Mouse (Mus musculus) MEL (cell line): ENCODE data around the gene Kat6b. TPM values are rescaled to one million over a fixed set of nuclear protein-coding genes. Genes with fewer than 3 reads are reported as not detected.

Experiments
- DNase-seq: peaks from one replicate; pipeline ENCODE4 v3.0.0; 2011; ENCODE audit warnings: low read depth, low spot score
- H3K27ac ChIP-seq: 2 replicates; pipeline ENCODE4 v1.5.1; 2012; ENCODE audit warnings: low read depth, mild to moderate bottlenecking, control low read depth, low read length, moderate library complexity; ENCODE audit not compliant: control insufficient read depth
- H3K27me3 ChIP-seq, 2 experiments: fragments of 150-350 bp in 1 of 2; sonication (generic) in 1 of 2; 2 replicates each; pipeline ENCODE4 v1.6.1; 2012; ENCODE audit warnings: low read length in 2 of 2, mild to moderate bottlenecking in 2 of 2, improper control_type of control experiment in 1 of 2, moderate library complexity in 1 of 2; ENCODE audit not compliant: insufficient read depth in 2 of 2, control insufficient read depth in 1 of 2
- H3K36me3 ChIP-seq, 2 experiments: 2 replicates each; pipeline ENCODE4 v1.6.1; 2012 to 2014; ENCODE audit warnings: low read length in 2 of 2, improper control_type of control experiment in 1 of 2, inconsistent platforms in 1 of 2, mild to moderate bottlenecking in 1 of 2; ENCODE audit not compliant: insufficient read depth in 2 of 2, control insufficient read depth in 1 of 2
- H3K4me1 ChIP-seq, 2 experiments: fragments of 150-350 bp in 1 of 2; sonication (generic) in 1 of 2; 2 replicates each; pipeline ENCODE4 v1.6.1; 2012; ENCODE audit warnings: low read length in 2 of 2, improper control_type of control experiment in 1 of 2, mild to moderate bottlenecking in 1 of 2; ENCODE audit not compliant: insufficient read depth in 2 of 2, control insufficient read depth in 1 of 2
- H3K4me3 ChIP-seq, 2 experiments: fragments of 150-350 bp in 1 of 2; sonication (generic) in 1 of 2; 2 replicates each; pipeline ENCODE4 v1.5.1; 2012; ENCODE audit warnings: low read depth in 2 of 2, low read length in 2 of 2, mild to moderate bottlenecking in 2 of 2, moderate library complexity in 2 of 2, control low read depth in 1 of 2, improper control_type of control experiment in 1 of 2; ENCODE audit not compliant: control insufficient read depth in 1 of 2, insufficient read depth in 1 of 2
- H3K79me2 ChIP-seq: 2 replicates; pipeline ENCODE4 v1.6.1; 2012; ENCODE audit warnings: mild to moderate bottlenecking, low read length, moderate library complexity; ENCODE audit not compliant: control insufficient read depth, poor library complexity, insufficient read depth
- H3K9ac ChIP-seq: 2 replicates; pipeline ENCODE4 v1.6.1; 2012; ENCODE audit warnings: low read depth, mild to moderate bottlenecking, control low read depth, low read length, moderate library complexity; ENCODE audit not compliant: control insufficient read depth, poor library complexity, severe bottlenecking
- H3K9me3 ChIP-seq: fragments of 150-350 bp; sonication (generic); replicated peaks from 2 replicates; pipeline ENCODE4 v1.6.1; 2012; ENCODE audit warnings: mild to moderate bottlenecking, low read length, improper control_type of control experiment, moderate library complexity; ENCODE audit not compliant: insufficient read depth
- BHLHE40 ChIP-seq: IDR thresholded peaks from 2 replicates; pipeline ENCODE4 v1.6.1; 2012; ENCODE audit warnings: low read depth, mild to moderate bottlenecking, inconsistent platforms, low read length, improper control_type of control experiment, borderline replicate concordance
- CHD2 ChIP-seq: IDR thresholded peaks from 2 replicates; pipeline ENCODE4 v1.6.1; 2011; ENCODE audit warnings: low read length, improper control_type of control experiment
- CTCF ChIP-seq, 3 experiments: IDR thresholded peaks in 2 of 3; conservative IDR thresholded peaks in 1 of 3; 2 replicates each; pipeline ENCODE4 v1.5.1; 2011 to 2012; ENCODE audit warnings: low read length in 3 of 3, low read depth in 2 of 3, mild to moderate bottlenecking in 2 of 3, improper control_type of control experiment in 1 of 3, inconsistent platforms in 1 of 3, mixed read lengths in 1 of 3, moderate library complexity in 1 of 3; ENCODE audit not compliant: control insufficient read depth in 1 of 3, insufficient read depth in 1 of 3, poor library complexity in 1 of 3, severe bottlenecking in 1 of 3
- ELF1 ChIP-seq: IDR thresholded peaks from 2 replicates; pipeline ENCODE4 v1.6.1; 2014; ENCODE audit warnings: low read depth, mild to moderate bottlenecking, inconsistent platforms, low read length, improper control_type of control experiment, moderate library complexity
- GATA1 ChIP-seq: IDR thresholded peaks from 2 replicates; pipeline ENCODE4 v1.6.1; 2011; ENCODE audit warnings: low read depth, low read length, improper control_type of control experiment
- HCFC1 ChIP-seq: IDR thresholded peaks from 2 replicates; pipeline ENCODE4 v1.6.1; 2012; ENCODE audit warnings: low read depth, mild to moderate bottlenecking, inconsistent platforms, low read length, improper control_type of control experiment, moderate library complexity
- MAFK ChIP-seq: IDR thresholded peaks from 2 replicates; pipeline ENCODE4 v1.6.1; 2011; ENCODE audit warnings: low read depth, mild to moderate bottlenecking, low read length, improper control_type of control experiment, borderline replicate concordance
- MAZ ChIP-seq: IDR thresholded peaks from 2 replicates; pipeline ENCODE4 v1.6.1; 2012; ENCODE audit warnings: low read depth, mild to moderate bottlenecking, inconsistent platforms, low read length, improper control_type of control experiment
- MEF2A ChIP-seq: IDR thresholded peaks from 2 replicates; pipeline ENCODE4 v1.6.1; 2014; ENCODE audit warnings: low read depth, mild to moderate bottlenecking, inconsistent platforms, low read length, improper control_type of control experiment; ENCODE audit not compliant: poor library complexity, insufficient replicate concordance, severe bottlenecking; ENCODE audit errors: extremely low read depth
- MXI1 ChIP-seq: IDR thresholded peaks from 2 replicates; pipeline ENCODE4 v1.6.1; 2011; ENCODE audit warnings: mild to moderate bottlenecking, low read depth, low read length, improper control_type of control experiment
- MYB ChIP-seq: IDR thresholded peaks from 2 replicates; pipeline ENCODE4 v1.6.1; 2011; ENCODE audit warnings: mild to moderate bottlenecking, low read depth, low read length, improper control_type of control experiment
- MYC ChIP-seq: IDR thresholded peaks from 2 replicates; pipeline ENCODE4 v1.6.1; 2011; ENCODE audit warnings: low read depth, mild to moderate bottlenecking, low read length, improper control_type of control experiment, moderate library complexity
- NELFE ChIP-seq: IDR thresholded peaks from 2 replicates; pipeline ENCODE4 v1.6.1; 2011; ENCODE audit warnings: low read depth, low read length, improper control_type of control experiment
- NRF1 ChIP-seq: IDR thresholded peaks from 2 replicates; pipeline ENCODE4 v1.6.1; 2014; ENCODE audit warnings: low read depth, mild to moderate bottlenecking, inconsistent platforms, low read length, improper control_type of control experiment, moderate library complexity; ENCODE audit not compliant: poor library complexity, insufficient read depth, severe bottlenecking
- RAD21 ChIP-seq: IDR thresholded peaks from 2 replicates; pipeline ENCODE4 v1.6.1; 2011; ENCODE audit warnings: mild to moderate bottlenecking, low read depth, low read length, improper control_type of control experiment
- RCOR1 ChIP-seq: IDR thresholded peaks from 2 replicates; pipeline ENCODE4 v1.6.1; 2012; ENCODE audit warnings: low read depth, mild to moderate bottlenecking, inconsistent platforms, low read length, improper control_type of control experiment
- SIN3A ChIP-seq: IDR thresholded peaks from 2 replicates; pipeline ENCODE4 v1.6.1; 2012; ENCODE audit warnings: low read length, improper control_type of control experiment, inconsistent platforms
- SMC3 ChIP-seq: IDR thresholded peaks from 2 replicates; pipeline ENCODE4 v1.6.1; 2011; ENCODE audit warnings: low read depth, low read length, improper control_type of control experiment
- TAL1 ChIP-seq: IDR thresholded peaks from 2 replicates; pipeline ENCODE4 v1.6.1; 2012; ENCODE audit warnings: mild to moderate bottlenecking, inconsistent platforms, low read length, moderate library complexity, mixed read lengths
- TBP ChIP-seq: IDR thresholded peaks from 2 replicates; pipeline ENCODE4 v1.8.0; 2011; ENCODE audit warnings: low read depth, low read length, improper control_type of control experiment
- TCF12 ChIP-seq: IDR thresholded peaks from 2 replicates; pipeline ENCODE4 v1.6.1; 2014; ENCODE audit warnings: low read depth, mild to moderate bottlenecking, inconsistent platforms, low read length, improper control_type of control experiment, moderate library complexity
- UBTF ChIP-seq: IDR thresholded peaks from 2 replicates; pipeline ENCODE4 v1.6.1; 2012; ENCODE audit warnings: low read depth, mild to moderate bottlenecking, inconsistent platforms, low read length, improper control_type of control experiment, moderate library complexity, borderline replicate concordance; ENCODE audit not compliant: insufficient read depth
- USF2 ChIP-seq, 2 experiments: IDR thresholded peaks; 2 replicates each; pipeline ENCODE4 v1.6.1; 2011 to 2012; ENCODE audit warnings: improper control_type of control experiment in 2 of 2, low read length in 2 of 2, borderline replicate concordance in 1 of 2, inconsistent platforms in 1 of 2, low read depth in 1 of 2, mild to moderate bottlenecking in 1 of 2; ENCODE audit not compliant: insufficient read depth in 1 of 2
- ZC3H11A ChIP-seq: IDR thresholded peaks from 2 replicates; pipeline ENCODE4 v1.6.1; 2012; ENCODE audit warnings: low read depth, mild to moderate bottlenecking, inconsistent platforms, low read length, improper control_type of control experiment
- ZMIZ1 ChIP-seq: IDR thresholded peaks from 2 replicates; pipeline ENCODE4 v1.6.1; 2012; ENCODE audit warnings: low read depth, mild to moderate bottlenecking, inconsistent platforms, low read length, improper control_type of control experiment, moderate library complexity
- polyA plus RNA-seq, 2 experiments: library from polyadenylated mRNA; stranded (reverse) in 1 of 2; unstranded in 1 of 2; fragments of >175 nt in 1 of 2; fragments of >200 nt in 1 of 2; gene quantifications; 2 replicates each; pipeline versions ENCODE4 v1.2.1 to v1.2.4; 2012; ENCODE audit warnings: low replicate concordance in 2 of 2, low read depth in 1 of 2; ENCODE audit not compliant: insufficient read length in 2 of 2, insufficient read depth in 1 of 2, missing spikeins in 1 of 2
- total RNA-seq: library from RNA; depleted of rRNA; stranded (reverse); fragments of 300-350 nt; gene quantifications from 2 replicates; pipeline ENCODE4 v1.2.3, GENCODE M21; 2012

Kat6b gene
- total and polyA plus RNA-seq, 3 experiments, result 1.8 to 5.4 TPM; not detected in 1

DNA sequence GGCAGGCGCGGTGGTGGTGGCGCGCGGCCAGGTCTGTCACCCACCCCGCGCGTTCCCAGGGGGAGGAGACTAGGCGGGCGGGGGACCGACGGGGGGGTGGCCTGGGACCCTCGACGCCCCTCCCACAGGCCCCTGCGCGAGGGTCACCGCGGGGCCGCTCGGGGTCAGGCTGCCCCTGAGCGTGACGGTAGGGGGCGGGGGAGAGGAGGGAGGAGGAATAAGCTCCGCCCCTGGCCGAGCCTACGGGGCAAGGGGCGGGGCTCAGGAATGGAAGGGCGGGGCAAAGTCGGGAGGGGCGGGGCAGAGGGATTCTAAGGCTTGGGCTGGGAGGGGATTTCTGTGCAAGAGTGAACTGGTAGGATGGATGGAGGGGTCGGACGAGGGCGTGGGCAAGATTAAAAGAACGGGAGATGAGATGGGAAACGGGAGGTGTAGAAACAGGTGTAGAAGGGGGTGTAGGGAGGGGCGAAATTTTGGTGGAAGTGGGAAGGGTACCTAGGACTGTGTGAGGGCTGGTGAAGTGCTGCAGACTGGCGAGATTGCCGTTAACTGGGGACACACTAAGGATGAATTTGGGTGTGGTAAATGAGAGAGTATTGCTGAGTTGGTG is 19.9 kb downstream of the Kat6b start:
- DNase-seq, result peak; percentile 90
- TF ChIP-seq ZC3H11A, result no peak
- no peak for TF ChIP-seq MAZ
- TF ChIP-seq MXI1, result peak; percentile 28; the same call in 1 of the 2 replicates
- TF ChIP-seq ELF1, result no peak
- TF ChIP-seq TBP, result no peak
- 0 out of 2 replicates have a peak, but pooled peaks have one; percentile 14 for TF ChIP-seq SIN3A
- no peak for TF ChIP-seq SMC3
- no peak for TF ChIP-seq CTCF (IDR thresholded peaks at IDR 0.05 in 2 of 3, conservative IDR thresholded peaks at IDR 0.05 in 1 of 3; ENCODE audit: control insufficient read depth in 1 of 3, insufficient read depth in 1 of 3, low read depth in 2 of 3, low read length in 3 of 3, poor library complexity in 1 of 3, severe bottlenecking in 1 of 3)
- TF ChIP-seq BHLHE40, result no peak
- no peak for TF ChIP-seq MYC
- TF ChIP-seq RCOR1, result no peak
- TF ChIP-seq GATA1, result no peak
- TF ChIP-seq RAD21, result no peak
- TF ChIP-seq MYB, result no peak
- no peak for TF ChIP-seq MAFK
- 0 out of 2 replicates have a peak, but pooled peaks have one; percentile 42 for TF ChIP-seq NRF1
- no peak for TF ChIP-seq USF2 (IDR thresholded peaks at IDR 0.05; ENCODE audit: borderline replicate concordance in 1 of 2, insufficient read depth in 1 of 2, low read depth in 1 of 2, low read length in 2 of 2)
- TF ChIP-seq CHD2, result no peak
- TF ChIP-seq TAL1, result no peak
- no peak; the same call in 1 of the 2 replicates for TF ChIP-seq NELFE
- TF ChIP-seq ZMIZ1, result no peak
- TF ChIP-seq TCF12, result no peak
- TF ChIP-seq MEF2A, result no peak
- TF ChIP-seq UBTF, result no peak
- no peak for TF ChIP-seq HCFC1
- H3K9me3 ChIP-seq, result no peaks in the 10 kb centered on the region
- H3K79me2 ChIP-seq, result no peaks in the 10 kb centered on the region; the same call in 1 of the 2 replicates
- peak overlapping the region; percentile 91 for H3K9ac ChIP-seq
- peaks cover 15 to 25% of the 10 kb centered on the region in 2 experiments for H3K4me1 ChIP-seq
- no peaks in the 10 kb centered on the region for H3K27me3 ChIP-seq
- peak overlapping the region; percentile 88 for H3K27ac ChIP-seq
- H3K36me3 ChIP-seq, result peaks cover 0 to 29% of the 10 kb centered on the region in 2 experiments; a peak in 2 of 4 replicates
- H3K4me3 ChIP-seq, result peak overlapping the region; percentile 64 to 82
